In genomic region chr4:147433017-147433416, GRCm38 (mm10) we compare ENCODE assay signal across 14 mouse cellular contexts. TPM values are rescaled to one million over a fixed set of nuclear protein-coding genes. Genes with fewer than 3 reads are reported as not detected.
DNase-seq lines count a peak whose midpoint lies in the region; ATAC-seq and TF ChIP-seq lines count a peak whose summit lies in the region.
"Had no signal": no experiment of that assay in that cellular context is flagged by ENCODE, and none has a peak within 500 bp of the region (broad histone marks: within the 10 kb centered on the region; RNA-seq: fewer than 3 reads in every experiment).

No protein-coding gene starts in this region.

- peak; percentile 45 to 85 for DNase-seq in adrenal gland, adult (ENCODE audit: inconsistent age in 2 of 2, low spot score in 1 of 2)
- DNase-seq in adrenal gland, postnatal 25 days = no peak
- no peak for DNase-seq in heart, postnatal 0 days (ENCODE audit: low spot score)
- no peak for DNase-seq in heart, adult 11 months
- no peak for DNase-seq in midbrain, embryonic 10.5 days (ENCODE audit: low spot score)
- DNase-seq in gastrocnemius, postnatal 36 days = no peak
- DNase-seq in embryo, embryonic 11 days = no peak
- DNase-seq: cerebellum, postnatal 10 days; kidney, postnatal 14 days; lung, postnatal 36 days; thymus, postnatal 4 days had no signal

- TF ChIP-seq EP300 in heart, postnatal 0 days (IDR thresholded peaks at IDR 0.05; ENCODE audit: low read depth) = no peak

- intact Hi-C loops in gastrocnemius, postnatal 36 days (cut with DNase I) = loop anchor here (5.0 to 10.0 kb wide), 2 partner anchors 306 to 1878 kb away; no protein-coding TSS in a partner anchor

- no peak overlapping the region for H3K4me3 ChIP-seq in heart, postnatal 0 days (ENCODE audit: low read depth, low read length)
- no peak overlapping the region for H3K4me3 ChIP-seq in midbrain, embryonic 12.5 days
- H3K4me3 ChIP-seq in midbrain, embryonic 10.5 days = no peak overlapping the region
- H3K4me3 ChIP-seq: erythroblast, embryonic 14.5 days had no signal

- no peaks in the 10 kb centered on the region for H3K27me3 ChIP-seq in heart, postnatal 0 days (ENCODE audit: control insufficient read depth, insufficient read depth, low read length)
- no peaks in the 10 kb centered on the region for H3K27me3 ChIP-seq in midbrain, embryonic 12.5 days
- no peaks in the 10 kb centered on the region for H3K27me3 ChIP-seq in midbrain, embryonic 10.5 days (ENCODE audit: low read depth, poor library complexity, severe bottlenecking)

- no peaks in the 10 kb centered on the region for H3K4me1 ChIP-seq in heart, postnatal 0 days (ENCODE audit: control insufficient read depth, insufficient read depth)
- H3K4me1 ChIP-seq in midbrain, embryonic 12.5 days = no peaks in the 10 kb centered on the region
- no peaks in the 10 kb centered on the region for H3K4me1 ChIP-seq in midbrain, embryonic 10.5 days

- H3K9ac ChIP-seq in heart, postnatal 0 days (replicated peaks; ENCODE audit: low read depth, low read length) = no peak overlapping the region
- H3K9ac ChIP-seq in midbrain, embryonic 12.5 days (replicated peaks) = no peak overlapping the region

- H3K27ac ChIP-seq in heart, postnatal 0 days (ENCODE audit: low read depth) = no peak overlapping the region
- H3K27ac ChIP-seq in midbrain, embryonic 12.5 days (replicated peaks) = no peak overlapping the region
- no peak overlapping the region for H3K27ac ChIP-seq in midbrain, embryonic 10.5 days (replicated peaks)

- 35% methylated on average over 3 of the region's 3 CpGs for WGBS in heart, postnatal 0 days
- 37% methylated on average over 3 of the region's 3 CpGs for WGBS in midbrain, embryonic 12.5 days
- WGBS in midbrain, embryonic 10.5 days = 40% methylated on average over 3 of the region's 3 CpGs

- peak; percentile 27 for ATAC-seq in heart, postnatal 0 days (ENCODE audit: insufficient read depth, low read depth)
- peak; percentile 32 for ATAC-seq in midbrain, embryonic 12.5 days (ENCODE audit: low FRiP score, low read depth)

- no peaks in the 10 kb centered on the region for H3K36me3 ChIP-seq in heart, postnatal 0 days (replicated peaks; ENCODE audit: control insufficient read depth, insufficient read depth, low read length)
- no peaks in the 10 kb centered on the region for H3K36me3 ChIP-seq in midbrain, embryonic 12.5 days
- no peaks in the 10 kb centered on the region for H3K36me3 ChIP-seq in midbrain, embryonic 10.5 days
- H3K36me3 ChIP-seq: G1E had no signal

- TF ChIP-seq CTCF in heart, postnatal 0 days (IDR thresholded peaks at IDR 0.05; ENCODE audit: low read depth) = no peak

- peaks cover 48% of the 10 kb centered on the region for H3K9me3 ChIP-seq in heart, postnatal 0 days (replicated peaks; ENCODE audit: control insufficient read depth, low read length)
- peaks cover 41% of the 10 kb centered on the region for H3K9me3 ChIP-seq in midbrain, embryonic 12.5 days
- peaks cover 44% of the 10 kb centered on the region for H3K9me3 ChIP-seq in midbrain, embryonic 10.5 days (replicated peaks)

- H3K4me2 ChIP-seq in heart, postnatal 0 days (ENCODE audit: low read depth, low read length) = no peak overlapping the region
- no peak overlapping the region for H3K4me2 ChIP-seq in midbrain, embryonic 12.5 days (replicated peaks)

RNA-seq across cellular contexts. Expression of gene Zfp982, which starts 59.2 kb away (rescaled TPM):
- total RNA-seq in adrenal gland, postnatal 25 days (2021) = 11.9 and 13.7 TPM in 2 replicates
- not detected in 2 replicates for total RNA-seq in heart, postnatal 0 days (2014; rRNA removed; ENCODE audit: low replicate concordance)
- 4.5 and 4.7 TPM in 2 replicates for polyA plus RNA-seq in heart, postnatal 0 days (2015; fragmentation: Nextera tagmentation; extraction: Ambion mirVana)
- polyA plus RNA-seq in midbrain, embryonic 12.5 days (2016; fragmentation: Nextera tagmentation; extraction: Ambion mirVana) = 9.6 and 9.7 TPM in 2 replicates
- polyA plus RNA-seq in midbrain, embryonic 10.5 days (2016; fragmentation: Nextera tagmentation; extraction: Ambion mirVana) = 6.5 and 8.1 TPM in 2 replicates
- 1 to 10 TPM; 3.4 to 4.0 TPM for total RNA-seq in gastrocnemius, postnatal 36 days (2021)
- polyA plus RNA-seq: erythroblast, embryonic 14.5 days; G1E had no signal

Comparison
In these comparisons a context has a peak if more than half of its experiments do, and no peak if none do; other contexts are left out.
1. DNase-seq: peak in adrenal gland, adult (2 of 2); none in adrenal gland, postnatal 25 days (single experiment), heart, postnatal 0 days (single experiment), heart, adult 11 months (single experiment), midbrain, embryonic 10.5 days (single experiment), gastrocnemius, postnatal 36 days (0 of 2) and embryo, embryonic 11 days (single experiment).